Mouse (Mus musculus): ENCODE data around the gene Rgs3.

Rgs3 gene

DNA sequence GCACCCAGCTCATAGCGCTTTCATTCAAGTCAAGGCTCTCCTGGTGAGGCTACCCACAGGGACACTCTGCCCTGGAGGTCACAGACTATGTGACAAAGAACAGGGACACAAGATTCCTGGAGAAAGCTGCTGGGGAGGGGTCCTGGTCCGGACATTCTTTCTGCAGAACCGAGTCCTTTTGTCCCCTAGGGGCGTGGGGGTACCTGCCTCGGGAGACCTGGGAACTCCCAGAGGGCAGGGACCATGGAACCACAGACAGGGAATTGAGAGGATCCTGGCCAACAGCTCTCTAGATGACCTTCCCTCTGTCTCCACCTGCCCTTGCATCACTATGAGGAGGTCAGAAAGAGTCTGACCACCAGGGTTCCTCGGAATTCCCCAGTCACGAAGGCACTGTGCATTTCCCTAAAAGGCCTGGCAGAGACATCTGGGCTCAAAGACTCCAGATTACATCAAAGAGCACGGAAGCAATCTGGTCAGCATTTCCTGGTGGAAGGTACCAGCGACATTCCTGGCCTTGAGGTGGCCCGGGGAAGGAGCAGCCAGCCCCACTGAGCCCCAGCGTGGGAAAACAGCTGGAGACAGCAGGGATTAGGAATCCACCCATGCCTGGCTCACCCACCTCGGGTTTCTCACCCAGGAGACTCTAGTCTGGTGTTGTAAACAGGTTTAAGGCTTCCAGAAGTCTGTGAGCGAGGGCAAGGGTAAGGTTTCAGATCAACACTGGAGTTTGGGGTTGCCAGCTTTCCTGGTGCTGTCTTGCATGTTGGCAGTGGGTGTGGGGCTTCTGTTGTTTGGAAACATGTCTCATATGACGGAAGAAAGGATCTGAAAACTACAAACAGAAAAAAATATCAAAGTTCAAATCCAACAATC, 183.5 kb downstream of the Rgs3 start:
- DNase-seq (ENCODE audit: low read depth, low spot score) = no peak

DNA sequence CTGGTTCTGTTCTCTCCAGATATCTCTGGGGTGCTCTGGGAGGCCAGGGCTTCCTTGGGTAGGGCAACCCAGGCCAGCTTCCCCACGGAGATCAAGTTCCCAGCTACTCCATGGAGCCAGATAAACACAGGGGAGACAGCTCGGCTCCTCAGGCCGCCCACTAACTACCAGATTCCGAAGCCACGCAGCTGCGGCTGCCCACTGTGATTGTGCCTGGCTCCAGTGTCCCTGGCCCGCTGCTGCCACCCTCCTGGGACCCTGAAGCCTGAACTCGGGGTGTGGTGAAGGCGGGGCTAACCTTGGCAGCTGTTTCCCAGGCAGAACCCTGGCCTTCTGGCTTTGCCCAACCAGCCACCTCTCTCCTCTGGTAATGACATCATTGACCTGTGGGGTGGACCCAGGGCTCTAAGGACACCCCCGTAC, 184.9 kb downstream of the Rgs3 start:
- no peak for DNase-seq (ENCODE audit: low read depth, low spot score)

DNA sequence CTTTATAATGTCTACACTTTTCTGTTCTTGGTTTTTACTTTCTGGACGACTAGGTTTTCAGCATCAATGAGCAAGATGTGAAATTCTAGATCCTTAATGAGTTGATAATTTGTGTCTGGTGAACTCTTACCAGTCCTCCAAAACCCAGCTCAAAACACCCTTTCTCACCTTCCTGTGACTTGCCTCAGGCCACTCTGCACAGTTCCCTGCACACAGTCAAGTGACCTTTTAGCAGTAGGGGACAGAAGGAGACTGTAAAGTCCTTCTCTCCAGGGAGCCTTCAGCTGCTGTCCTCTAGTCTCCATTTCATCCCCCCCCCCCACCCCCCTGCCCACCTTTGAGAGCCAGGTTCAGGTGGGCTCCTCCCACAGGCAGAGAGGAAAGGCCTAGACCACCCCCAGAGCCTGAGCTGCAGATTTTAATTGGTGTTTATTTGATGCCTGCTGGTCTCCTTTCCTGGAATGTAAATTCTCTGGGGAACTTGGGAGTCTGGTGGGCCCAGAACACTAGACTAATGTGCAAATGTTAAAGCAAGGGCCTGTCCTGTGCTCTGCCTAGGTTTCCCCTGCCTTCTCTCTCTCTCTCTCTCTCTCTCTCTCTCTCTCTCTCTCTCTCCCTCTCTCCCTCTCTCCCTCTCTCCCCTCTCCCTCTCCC, 185.5 kb downstream of the Rgs3 start:
- no peak for DNase-seq (ENCODE audit: low read depth, low spot score)
